Mouse (Mus musculus) heart, embryonic 16.5 days (tissue): ENCODE measurements around the gene Ugt1a9. TPM values are rescaled to one million over a fixed set of nuclear protein-coding genes. Genes with fewer than 3 reads are reported as not detected.

Source experiments
- ATAC-seq: fragments of 200-750 bp; cut with Nextera tagmentation; replicated peaks from 2 replicates; pipeline ENCODE4 v1.8.0; 2017; ENCODE audit warnings: moderate number of reproducible peaks; ENCODE audit not compliant: insufficient read depth, low FRiP score; ENCODE audit errors: extremely low read depth
- H3K27ac ChIP-seq: fragments of 300-500 bp; sonication (generic); 2 replicates; pipeline ENCODE4 v1.5.1; 2014; ENCODE audit warnings: mild to moderate bottlenecking, low read length, control low read depth, moderate library complexity
- H3K27me3 ChIP-seq: fragments of 300-500 bp; sonication (generic); 2 replicates; pipeline ENCODE4 v1.6.1; 2014; ENCODE audit warnings: low read length, mixed read lengths; ENCODE audit not compliant: control insufficient read depth, insufficient read depth
- H3K36me3 ChIP-seq: fragments of 300-500 bp; sonication (generic); 2 replicates; pipeline ENCODE4 v1.6.1; 2014; ENCODE audit not compliant: control insufficient read depth, insufficient read depth
- H3K4me1 ChIP-seq: fragments of 300-500 bp; sonication (generic); 2 replicates; pipeline ENCODE4 v1.6.1; 2014; ENCODE audit warnings: low read length, mixed read lengths; ENCODE audit not compliant: control insufficient read depth, insufficient read depth
- H3K4me2 ChIP-seq: fragments of 300-500 bp; sonication (generic); 2 replicates; pipeline ENCODE4 v1.6.1; 2014; ENCODE audit warnings: low read depth, mild to moderate bottlenecking, control low read depth, low read length
- H3K4me3 ChIP-seq: fragments of 300-500 bp; sonication (generic); 2 replicates; pipeline ENCODE4 v1.5.1; 2014; ENCODE audit warnings: mild to moderate bottlenecking, control low read depth, low read length
- H3K9ac ChIP-seq: fragments of 300-500 bp; sonication (generic); 2 replicates; pipeline ENCODE4 v1.6.1; 2014; ENCODE audit warnings: low read length, control low read depth
- H3K9me3 ChIP-seq: fragments of 300-500 bp; sonication (generic); replicated peaks from 2 replicates; pipeline ENCODE4 v1.6.1; 2016; ENCODE audit warnings: low read length; ENCODE audit not compliant: control insufficient read depth
- WGBS: fragments of 180-500 bp; shearing (Covaris S2); extraction: QIAGEN DNeasy Blood & Tissue Kit; methylation state at CpG from one replicate; pipeline ENCODE4 v1.1.7; 2014; 5-methylcytosine and 5-hydroxymethylcytosine counted together
- polyA plus RNA-seq: library from polyadenylated mRNA; unstranded; fragments of >200 nt; fragmentation: Nextera tagmentation; extraction: Ambion mirVana; gene quantifications from 2 replicates; pipeline ENCODE4 v1.2.1, GENCODE M21; 2015

Gene Ugt1a9
- polyA plus RNA-seq, 1 experiment from 2014 or later = not detected

- no peaks in the 10 kb centered on the region for H3K4me1 ChIP-seq
- no peak overlapping the region for H3K9ac ChIP-seq
- no peaks in the 10 kb centered on the region for H3K27me3 ChIP-seq
- H3K9me3 ChIP-seq = peaks cover 57% of the 10 kb centered on the region
- peak; percentile 5; the same call in 1 of the 2 replicates for ATAC-seq
- H3K4me3 ChIP-seq = no peak overlapping the region
- WGBS = 55% methylated on average over 8 of the region's 8 CpGs
- H3K36me3 ChIP-seq = no peaks in the 10 kb centered on the region
- H3K4me2 ChIP-seq = no peak overlapping the region
- no peak overlapping the region for H3K27ac ChIP-seq
Measured at GRCm38 (mm10) chr1:88212341-88213045, 141.9 kb downstream of the Ugt1a9 start.

GRCm38 (mm10) chr1:88213061-88213460 lies 142.5 kb downstream of the Ugt1a9 start:
- H3K4me1 ChIP-seq = no peaks in the 10 kb centered on the region
- H3K27ac ChIP-seq = no peak overlapping the region
- peaks cover 59% of the 10 kb centered on the region for H3K9me3 ChIP-seq
- no peak overlapping the region for H3K9ac ChIP-seq
- H3K4me2 ChIP-seq = no peak overlapping the region
- 68% methylated on average over 1 of the region's 1 CpGs for WGBS
- H3K27me3 ChIP-seq = no peaks in the 10 kb centered on the region
- no peaks in the 10 kb centered on the region for H3K36me3 ChIP-seq
- no peak for ATAC-seq
- no peak overlapping the region for H3K4me3 ChIP-seq

- 67% methylated on average over 2 of the region's 2 CpGs for WGBS
- H3K36me3 ChIP-seq = no peaks in the 10 kb centered on the region
- ATAC-seq = peak; percentile 6; the same call in 1 of the 2 replicates
Measured at GRCm38 (mm10) chr1:88213766-88214461, 143.3 kb downstream of the Ugt1a9 start.

GRCm38 (mm10) chr1:88214462-88214952 lies 143.9 kb downstream of the Ugt1a9 start:
- Histone ChIP-seq H3K4me2 (no peak overlapping the region), H3K9me3 (peaks cover 59% of the 10 kb centered on the region)
- ATAC-seq = no peak

More at GRCm38 (mm10) chr1:88213766-88214461, 143.3 kb downstream of the Ugt1a9 start:
- Histone ChIP-seq H3K4me3 (no peak overlapping the region), H3K9ac (no peak overlapping the region), H3K27me3 (no peaks in the 10 kb centered on the region), H3K9me3 (peaks cover 59% of the 10 kb centered on the region), H3K27ac (no peak overlapping the region), H3K4me1 (no peaks in the 10 kb centered on the region), H3K4me2 (no peak overlapping the region)

GRCm38 (mm10) chr1:88215466-88216380 lies 145.1 kb downstream of the Ugt1a9 start:
- no peak overlapping the region for H3K4me3 ChIP-seq
- H3K27ac ChIP-seq = no peak overlapping the region
- ATAC-seq = no peak
- WGBS = 61% methylated on average over 10 of the region's 10 CpGs
- H3K27me3 ChIP-seq = no peaks in the 10 kb centered on the region
- no peaks in the 10 kb centered on the region for H3K4me1 ChIP-seq
- H3K4me2 ChIP-seq = no peak overlapping the region
- no peaks in the 10 kb centered on the region for H3K36me3 ChIP-seq
- H3K9ac ChIP-seq = no peak overlapping the region
- H3K9me3 ChIP-seq = peaks cover 59% of the 10 kb centered on the region

More at GRCm38 (mm10) chr1:88214462-88214952, 143.9 kb downstream of the Ugt1a9 start:
- Histone ChIP-seq H3K4me1 (no peaks in the 10 kb centered on the region), H3K4me3 (no peak overlapping the region), H3K36me3 (no peaks in the 10 kb centered on the region), H3K27me3 (no peaks in the 10 kb centered on the region), H3K9ac (no peak overlapping the region), H3K27ac (no peak overlapping the region)
- 65% methylated on average over 2 of the region's 2 CpGs for WGBS

GRCm38 (mm10) chr1:88216551-88216950 lies 146.0 kb downstream of the Ugt1a9 start:
- WGBS = 55% methylated on average over 2 of the region's 2 CpGs

GRCm38 (mm10) chr1:88217144-88217543 lies 146.5 kb downstream of the Ugt1a9 start:
- 58% methylated on average over 2 of the region's 2 CpGs for WGBS
- no peaks in the 10 kb centered on the region for H3K4me1 ChIP-seq
- H3K9me3 ChIP-seq = peaks cover 50% of the 10 kb centered on the region
- H3K27me3 ChIP-seq = no peaks in the 10 kb centered on the region
- H3K9ac ChIP-seq = no peak overlapping the region
- no peak overlapping the region for H3K4me2 ChIP-seq
- H3K36me3 ChIP-seq = no peaks in the 10 kb centered on the region
- no peak overlapping the region for H3K4me3 ChIP-seq
- no peak for ATAC-seq
- no peak overlapping the region for H3K27ac ChIP-seq

More at GRCm38 (mm10) chr1:88216551-88216950, 146.0 kb downstream of the Ugt1a9 start:
- no peak overlapping the region for H3K9ac ChIP-seq
- no peak overlapping the region for H3K4me2 ChIP-seq
- no peaks in the 10 kb centered on the region for H3K4me1 ChIP-seq
- no peak for ATAC-seq
- no peak overlapping the region for H3K4me3 ChIP-seq
- no peaks in the 10 kb centered on the region for H3K27me3 ChIP-seq
- no peaks in the 10 kb centered on the region for H3K36me3 ChIP-seq
- H3K27ac ChIP-seq = no peak overlapping the region
- peaks cover 56% of the 10 kb centered on the region for H3K9me3 ChIP-seq

- Histone ChIP-seq H3K27me3 (no peaks in the 10 kb centered on the region), H3K9ac (no peak overlapping the region), H3K4me2 (no peak overlapping the region), H3K9me3 (peaks cover 48% of the 10 kb centered on the region), H3K4me1 (no peaks in the 10 kb centered on the region), H3K27ac (no peak overlapping the region), H3K36me3 (no peaks in the 10 kb centered on the region), H3K4me3 (no peak overlapping the region)
- ATAC-seq = no peak
- WGBS = 32% methylated on average over 3 of the region's 3 CpGs
Measured at GRCm38 (mm10) chr1:88217576-88217975, 147.0 kb downstream of the Ugt1a9 start.
